Mouse (Mus musculus): Measurements from ENCODE around the gene Vgll4. TPM values are rescaled to one million over a fixed set of nuclear protein-coding genes. Genes with fewer than 3 reads are reported as not detected.

Gene Vgll4
- 73.1 and 73.3 TPM in 2 replicates for polyA plus RNA-seq (2012; rRNA removed)

GRCm38 (mm10) chr6:114969213-114970120, at the start of gene Vgll4:
Gene Vgll4 (minus strand): TSS chr6:114969994.

Other genes with a start within 250 kb of the Vgll4 start
- gene Tamm41, start 67.9 kb upstream of the Vgll4 start, polyA plus RNA-seq (2012; rRNA removed): 31.4 and 35.2 TPM in 2 replicates
- 10.5 and 14.6 TPM in 2 replicates for gene Syn2, start 164.9 kb upstream of the Vgll4 start, polyA plus RNA-seq (2012; rRNA removed)